Mouse (Mus musculus) left cerebral cortex, adult 9 months (tissue): ENCODE data around the gene Rsph14.

Experiments
- DNase-seq, 2 experiments: peaks; one replicate each; pipeline ENCODE4 v3.0.0; 2022; ENCODE audit warnings: low spot score in 2 of 2

The Rsph14 gene

GRCm38 (mm10) chr10:74933548-74934190 is 98.7 kb downstream of the Rsph14 start:
- DNase-seq: no peak

- DNase-seq: no peak
These were observed 99.9 kb downstream of the Rsph14 start for GRCm38 (mm10) chr10:74932487-74932886.

- no peak for DNase-seq
These were observed 100.8 kb downstream of the Rsph14 start for GRCm38 (mm10) chr10:74931631-74932030.

GRCm38 (mm10) chr10:74930541-74930940 is 101.8 kb downstream of the Rsph14 start:
- DNase-seq: no peak

- DNase-seq: no peak
These were observed 102.8 kb downstream of the Rsph14 start for GRCm38 (mm10) chr10:74929578-74929977.

- DNase-seq: no peak
These were observed 104.1 kb downstream of the Rsph14 start for GRCm38 (mm10) chr10:74928276-74928675.

GRCm38 (mm10) chr10:74925324-74925723 is 107.1 kb downstream of the Rsph14 start:
- peak; percentile 44 to 81 for DNase-seq

GRCm38 (mm10) chr10:74924274-74924673 is 108.1 kb downstream of the Rsph14 start:
- no peak for DNase-seq

- peak; percentile 37 to 70 for DNase-seq
These were observed 109.6 kb downstream of the Rsph14 start for GRCm38 (mm10) chr10:74922763-74923162.

- no peak for DNase-seq
These were observed 110.8 kb downstream of the Rsph14 start for GRCm38 (mm10) chr10:74921614-74922013.

GRCm38 (mm10) chr10:74920853-74921567 is 111.4 kb downstream of the Rsph14 start:
- DNase-seq: peak in 1 of 2 experiments; percentile 58

GRCm38 (mm10) chr10:74919277-74919676 is 113.1 kb downstream of the Rsph14 start:
- DNase-seq: no peak

GRCm38 (mm10) chr10:74908431-74908830 is 124.0 kb downstream of the Rsph14 start:
- no peak for DNase-seq
